Mouse (Mus musculus) hindbrain, embryonic 12.5 days (tissue): Measurements from ENCODE around the gene A730061H03Rik. TPM values are rescaled to one million over a fixed set of nuclear protein-coding genes. Genes with fewer than 3 reads are reported as not detected.

ENCODE experiments used
- ATAC-seq: fragments of 200-750 bp; cut with Nextera tagmentation; 2 replicates; pipeline ENCODE4 v1.8.0; 2017; ENCODE audit warnings: moderate TSS enrichment; ENCODE audit not compliant: low FRiP score
- H3K27ac ChIP-seq: fragments of 300-500 bp; sonication (generic); 2 replicates; pipeline ENCODE4 v1.5.1; 2016; ENCODE audit warnings: mild to moderate bottlenecking
- H3K27me3 ChIP-seq: fragments of 300-500 bp; sonication (generic); 2 replicates; pipeline ENCODE4 v1.6.1; 2016; ENCODE audit warnings: mild to moderate bottlenecking
- H3K36me3 ChIP-seq: fragments of 300-500 bp; sonication (generic); 2 replicates; pipeline ENCODE4 v1.6.1; 2016; ENCODE audit warnings: mild to moderate bottlenecking
- H3K4me1 ChIP-seq: fragments of 300-500 bp; sonication (generic); 2 replicates; pipeline ENCODE4 v1.6.1; 2016
- H3K4me2 ChIP-seq: fragments of 300-500 bp; sonication (generic); replicated peaks from 2 replicates; pipeline ENCODE4 v1.6.1; 2016; ENCODE audit warnings: mild to moderate bottlenecking
- H3K4me3 ChIP-seq: fragments of 300-500 bp; sonication (generic); 2 replicates; pipeline ENCODE4 v1.5.1; 2016; ENCODE audit warnings: mild to moderate bottlenecking
- H3K9ac ChIP-seq: fragments of 300-500 bp; sonication (generic); 2 replicates; pipeline ENCODE4 v1.6.1; 2016; ENCODE audit warnings: mild to moderate bottlenecking, moderate library complexity
- H3K9me3 ChIP-seq: fragments of 300-500 bp; sonication (generic); replicated peaks from 2 replicates; pipeline ENCODE4 v1.6.1; 2016; ENCODE audit warnings: mild to moderate bottlenecking
- WGBS: fragments of 180-500 bp; shearing (Covaris S2); methylation state at CpG from one replicate; pipeline ENCODE4 v1.1.7; 2016; 5-methylcytosine and 5-hydroxymethylcytosine counted together
- polyA plus RNA-seq: library from polyadenylated mRNA; unstranded; fragments of >200 nt; fragmentation: Nextera tagmentation; extraction: Ambion mirVana; gene quantifications from 2 replicates; pipeline ENCODE4 v1.2.1, GENCODE M21; 2016

The A730061H03Rik gene
- polyA plus RNA-seq, 1 experiment from 2014 or later: 0.62 TPM

DNA sequence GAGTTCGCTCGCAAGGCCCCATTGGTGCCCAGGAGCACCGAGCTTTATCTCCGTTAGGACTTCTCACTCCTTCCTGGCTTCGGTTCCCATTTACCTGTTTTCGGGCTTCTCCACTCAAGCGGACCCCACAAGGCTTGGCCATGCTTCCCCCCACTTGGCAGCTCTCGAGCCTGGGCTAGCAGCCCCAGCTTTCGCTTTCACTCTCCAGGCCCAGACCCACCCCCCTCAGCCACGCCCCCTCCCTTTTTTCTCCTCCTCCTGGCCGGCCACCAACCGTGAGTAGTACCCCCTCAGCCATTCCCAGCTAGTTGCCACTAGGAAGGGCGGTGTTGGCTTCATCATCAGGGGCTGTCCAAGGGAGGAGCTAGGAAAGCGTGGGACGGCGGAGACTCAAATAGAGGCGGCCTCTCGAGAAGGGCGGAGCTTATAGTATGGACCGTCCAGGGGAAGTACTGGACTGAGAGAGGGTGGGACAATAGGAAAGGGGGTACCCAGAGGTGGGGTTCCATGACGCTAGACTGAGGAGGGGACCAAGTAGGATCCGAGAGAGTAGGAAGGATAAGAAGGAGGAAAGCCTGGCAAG is 30.6 kb upstream of the A730061H03Rik start, which contains the start of gene Psme2:
Gene Psme2 (minus strand): TSS at position 366 of the 583 bp plus-strand sequence.
- Histone ChIP-seq H3K4me2 (peak within 1 kb of the TSS; percentile 98), H3K9me3 (no peaks in the 10 kb centered on the region), H3K4me3 (peak within 1 kb of the TSS; percentile 91), H3K27ac (peak within 1 kb of the TSS; percentile 95), H3K36me3 (peaks cover 31% of the 10 kb centered on the region), H3K4me1 (peaks cover 27% of the 10 kb centered on the region), H3K27me3 (no peaks in the 10 kb centered on the region), H3K9ac (peak within 1 kb of the TSS; percentile 92)
- ATAC-seq: peak; percentile 97
- under 1% methylated on average over 22 of the region's 22 CpGs for WGBS

DNA sequence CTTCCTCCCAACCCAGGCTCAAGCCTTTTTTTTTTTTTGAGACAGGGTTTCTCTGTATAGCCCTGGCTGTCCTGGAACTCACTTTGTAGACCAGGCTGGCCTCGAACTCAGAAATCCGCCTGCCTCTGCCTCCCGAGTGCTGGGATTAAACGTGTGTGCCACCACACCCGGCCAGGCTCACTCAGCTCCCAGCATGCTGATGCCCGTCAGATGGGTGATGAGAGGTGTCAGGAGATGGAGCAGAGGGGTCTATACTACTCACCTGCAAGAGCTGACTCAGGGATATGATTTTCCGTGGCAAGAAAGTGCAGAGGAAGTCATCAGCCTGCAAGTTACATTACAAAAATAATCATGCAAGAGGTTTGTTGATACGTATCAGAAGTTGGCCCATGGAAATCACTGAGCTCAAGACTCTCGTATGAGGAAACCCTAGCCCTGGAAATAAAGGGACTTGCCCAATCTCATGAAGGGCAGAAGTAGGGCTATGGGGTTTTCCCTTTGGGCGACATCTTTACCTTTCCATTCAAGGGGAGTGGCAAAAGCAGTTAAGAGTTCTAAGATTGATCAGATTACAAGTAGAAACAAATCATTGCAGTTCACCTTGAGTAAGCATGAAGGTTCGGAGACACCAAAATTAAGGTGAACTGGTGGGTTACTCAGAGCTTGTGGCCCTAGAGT is 29.7 kb upstream of the A730061H03Rik start:
- ATAC-seq: no peak
- Histone ChIP-seq H3K4me3 (peak overlapping the region; percentile 91), H3K9me3 (no peaks in the 10 kb centered on the region), H3K9ac (peak overlapping the region; percentile 92), H3K4me1 (peaks cover 29% of the 10 kb centered on the region), H3K27ac (no peak overlapping the region), H3K4me2 (peak overlapping the region; percentile 98), H3K36me3 (peaks cover 21% of the 10 kb centered on the region), H3K27me3 (no peaks in the 10 kb centered on the region)
- 90% methylated on average over 11 of the region's 11 CpGs for WGBS

DNA sequence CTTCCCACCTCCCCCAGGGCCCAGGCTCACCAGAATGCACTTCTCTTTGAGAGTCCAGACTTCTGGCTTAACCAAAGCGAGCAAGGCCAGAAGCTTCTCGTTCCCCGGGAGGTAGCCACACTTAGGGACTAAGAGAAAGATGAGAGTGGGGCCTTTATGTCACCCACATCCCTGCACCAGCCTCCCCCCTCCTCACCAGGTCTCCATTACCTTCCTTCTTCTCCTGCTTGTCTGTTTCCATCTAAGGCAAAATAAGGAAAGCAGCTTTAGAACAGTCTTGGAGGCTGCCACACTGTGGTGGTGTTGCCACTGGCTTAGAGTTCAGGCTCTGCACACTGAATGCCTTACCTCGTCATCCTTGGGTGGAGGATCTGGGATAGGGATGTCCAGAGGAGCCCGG is 29.1 kb upstream of the A730061H03Rik start:
- Histone ChIP-seq H3K4me1 (peaks cover 35% of the 10 kb centered on the region), H3K9ac (no peak overlapping the region), H3K27me3 (peaks cover 3% of the 10 kb centered on the region), H3K4me2 (no peak overlapping the region), H3K4me3 (no peak overlapping the region), H3K27ac (no peak overlapping the region), H3K9me3 (no peaks in the 10 kb centered on the region), H3K36me3 (peaks cover 15% of the 10 kb centered on the region)
- 91% methylated on average over 5 of the region's 5 CpGs for WGBS
- no peak for ATAC-seq

DNA sequence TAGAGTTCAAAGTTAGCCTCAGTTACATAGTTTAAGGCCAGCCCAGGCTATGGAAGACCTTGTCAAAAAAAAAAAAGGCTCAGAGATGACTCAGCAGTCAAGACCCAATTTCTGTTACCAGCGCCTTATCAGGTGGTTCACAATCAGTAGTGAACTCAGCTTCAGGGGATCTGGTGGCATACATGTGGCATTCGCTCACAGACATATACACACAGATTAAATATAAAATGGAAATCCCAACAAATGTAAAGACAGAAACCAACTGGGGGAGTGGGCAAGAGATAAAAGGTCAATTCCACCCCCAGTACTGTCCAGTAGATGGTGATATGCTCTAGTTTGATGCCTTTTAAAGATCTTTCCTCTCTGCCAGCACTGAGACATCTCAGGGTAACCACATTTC is 25.9 kb upstream of the A730061H03Rik start:
- H3K9ac ChIP-seq: no peak overlapping the region
- no peak overlapping the region for H3K4me3 ChIP-seq
- H3K27ac ChIP-seq: no peak overlapping the region
- WGBS: 93% methylated on average over 2 of the region's 2 CpGs
- no peaks in the 10 kb centered on the region for H3K9me3 ChIP-seq
- no peak overlapping the region for H3K4me2 ChIP-seq
- peaks cover 3% of the 10 kb centered on the region for H3K27me3 ChIP-seq
- H3K4me1 ChIP-seq: peaks cover 17% of the 10 kb centered on the region
- H3K36me3 ChIP-seq: peaks cover 21% of the 10 kb centered on the region
- ATAC-seq: no peak

DNA sequence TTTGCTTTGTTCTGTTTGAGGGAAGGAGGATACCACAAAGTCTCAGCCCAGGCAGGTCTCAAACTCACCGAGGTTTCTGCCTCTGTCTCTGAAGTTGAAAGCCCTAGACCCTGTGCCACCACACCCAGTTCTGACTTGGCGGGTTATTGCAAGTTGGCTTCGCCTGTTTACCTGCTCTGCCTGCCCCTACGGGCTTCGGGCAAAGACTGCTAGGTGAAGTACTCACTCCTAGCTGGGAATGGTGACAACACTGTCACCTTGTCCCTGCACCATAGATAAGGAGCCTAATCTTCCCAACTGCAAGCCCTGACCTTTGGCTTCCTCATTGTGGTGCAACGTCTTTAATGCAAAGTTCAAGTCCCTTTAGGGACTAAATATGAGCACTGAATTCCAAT is 25.4 kb upstream of the A730061H03Rik start:
- Histone ChIP-seq H3K4me3 (peak overlapping the region; percentile 43; the same call in 1 of the 2 replicates), H3K9me3 (no peaks in the 10 kb centered on the region), H3K36me3 (peaks cover 27% of the 10 kb centered on the region), H3K4me2 (peak overlapping the region; percentile 75; the same call in 1 of the 2 replicates), H3K27me3 (peaks cover 3% of the 10 kb centered on the region), H3K9ac (no peak overlapping the region), H3K4me1 (peaks cover 17% of the 10 kb centered on the region), H3K27ac (no peak overlapping the region)
- ATAC-seq: no peak
- 58% methylated on average over 6 of the region's 6 CpGs for WGBS

DNA sequence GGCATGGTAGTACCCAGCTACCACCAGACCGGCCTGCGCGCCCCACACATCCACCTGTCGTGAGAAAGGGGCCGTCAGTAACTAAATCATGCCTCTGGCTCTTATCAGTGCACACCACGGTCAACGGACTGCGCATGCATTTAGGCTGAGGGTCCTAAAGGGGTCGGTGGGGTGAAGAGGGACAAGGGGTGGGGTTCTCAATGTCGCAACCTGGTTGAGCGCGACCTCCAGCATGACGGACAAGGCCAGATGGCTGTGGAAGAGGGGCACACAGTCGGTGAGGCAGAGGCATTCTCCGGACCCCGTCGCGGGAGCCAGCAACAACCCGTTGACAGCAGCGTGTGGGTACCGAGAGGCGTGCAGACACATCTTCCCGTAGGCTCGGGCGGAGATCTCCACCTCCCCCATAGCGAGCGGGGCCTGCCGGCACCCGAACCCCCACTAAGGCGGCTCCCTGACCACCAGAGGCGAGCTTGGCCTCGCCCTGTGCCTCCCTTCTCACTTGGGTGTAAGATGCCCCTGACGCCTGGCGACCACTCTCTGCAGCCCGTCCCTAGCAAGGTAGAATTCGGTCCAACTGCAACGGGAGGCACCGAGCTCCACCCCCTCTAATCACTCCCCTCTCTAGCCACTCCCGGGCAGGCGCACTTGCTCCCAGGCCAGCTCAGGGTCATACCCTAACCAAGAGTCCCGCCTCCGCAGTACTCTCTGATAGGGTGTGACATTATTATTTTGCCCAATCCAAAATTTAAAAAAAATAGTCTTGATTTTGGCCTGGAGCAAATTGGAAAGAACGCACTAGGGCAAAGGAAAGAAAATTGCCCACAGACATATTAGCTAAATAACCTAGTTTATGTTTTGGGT is 24.7 kb upstream of the A730061H03Rik start, which contains the start of gene Emc9:
Gene Emc9 (minus strand): TSS at position 601 of the 864 bp plus-strand sequence.
- peaks cover 3% of the 10 kb centered on the region for H3K27me3 ChIP-seq
- H3K4me1 ChIP-seq: peaks cover 11% of the 10 kb centered on the region
- H3K27ac ChIP-seq: no peak within 1 kb of the TSS
- peak; percentile 79 for ATAC-seq
- WGBS: 2% methylated on average over 43 of the region's 43 CpGs
- peaks cover 33% of the 10 kb centered on the region for H3K36me3 ChIP-seq
- H3K9ac ChIP-seq: peak within 1 kb of the TSS; percentile 63
- peak within 1 kb of the TSS; percentile 43 for H3K4me3 ChIP-seq
- peak within 1 kb of the TSS; percentile 75 for H3K4me2 ChIP-seq
- H3K9me3 ChIP-seq: no peaks in the 10 kb centered on the region

DNA sequence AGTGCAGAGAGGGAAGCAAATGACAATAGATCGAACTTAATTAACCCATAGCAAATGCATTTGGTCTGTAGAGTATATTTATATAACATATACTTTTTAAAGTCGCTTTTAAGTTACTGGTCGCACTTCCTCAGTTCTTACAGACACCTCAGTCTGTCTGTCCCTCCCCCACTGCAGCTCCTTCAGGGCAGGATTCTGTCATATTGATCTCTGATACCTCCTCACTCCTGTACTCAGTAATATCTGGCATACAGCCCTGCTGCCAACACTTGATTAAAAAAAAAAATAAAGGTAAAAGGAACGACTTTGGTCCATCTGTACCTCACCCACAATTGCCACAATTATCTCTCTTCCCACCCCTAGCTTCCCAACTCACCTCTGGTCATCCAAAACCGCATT is 24.1 kb upstream of the A730061H03Rik start:
- Histone ChIP-seq H3K27ac (no peak overlapping the region), H3K9me3 (no peaks in the 10 kb centered on the region), H3K4me2 (peak overlapping the region; percentile 75), H3K4me3 (peak overlapping the region; percentile 43), H3K27me3 (peaks cover 3% of the 10 kb centered on the region), H3K9ac (peak overlapping the region; percentile 63; the same call in 1 of the 2 replicates), H3K36me3 (peaks cover 35% of the 10 kb centered on the region), H3K4me1 (peaks cover 9% of the 10 kb centered on the region; the same call in 1 of the 2 replicates)
- ATAC-seq: no peak
- WGBS: 38% methylated on average over 5 of the region's 5 CpGs

DNA sequence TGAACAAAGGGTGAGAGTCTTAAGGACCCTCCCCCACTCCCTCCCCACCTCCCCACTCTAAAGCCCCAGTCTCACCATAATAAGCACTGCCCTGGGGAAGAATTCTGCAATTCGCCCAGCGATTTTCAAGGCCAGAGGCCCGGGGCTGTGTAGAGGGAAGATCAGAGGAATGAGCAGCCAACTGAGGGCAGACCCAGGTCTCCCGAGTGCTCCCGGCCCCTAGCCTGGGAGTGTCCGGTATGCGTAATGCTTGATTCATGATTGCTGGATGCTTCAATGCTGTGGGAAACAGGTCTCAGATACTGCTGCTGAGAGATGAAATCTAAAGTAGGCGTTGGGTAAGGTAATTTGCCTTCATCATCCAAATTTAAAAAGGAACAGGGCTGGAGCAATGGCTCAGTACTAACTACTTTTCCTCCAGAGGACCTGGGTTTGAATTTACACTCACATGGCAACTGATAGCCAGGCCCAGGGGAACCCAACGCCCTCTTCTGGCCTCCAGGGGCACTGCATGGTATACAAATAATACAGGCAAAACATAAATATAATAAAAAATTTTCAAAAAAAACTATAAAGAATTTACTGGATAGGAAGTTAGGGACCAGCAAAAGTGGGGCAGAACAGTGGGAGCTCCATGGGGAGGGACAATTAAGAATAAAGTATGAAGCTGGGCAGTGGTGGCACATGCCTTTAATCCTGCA is 21.9 kb upstream of the A730061H03Rik start:
- WGBS: 78% methylated on average over 9 of the region's 9 CpGs

DNA sequence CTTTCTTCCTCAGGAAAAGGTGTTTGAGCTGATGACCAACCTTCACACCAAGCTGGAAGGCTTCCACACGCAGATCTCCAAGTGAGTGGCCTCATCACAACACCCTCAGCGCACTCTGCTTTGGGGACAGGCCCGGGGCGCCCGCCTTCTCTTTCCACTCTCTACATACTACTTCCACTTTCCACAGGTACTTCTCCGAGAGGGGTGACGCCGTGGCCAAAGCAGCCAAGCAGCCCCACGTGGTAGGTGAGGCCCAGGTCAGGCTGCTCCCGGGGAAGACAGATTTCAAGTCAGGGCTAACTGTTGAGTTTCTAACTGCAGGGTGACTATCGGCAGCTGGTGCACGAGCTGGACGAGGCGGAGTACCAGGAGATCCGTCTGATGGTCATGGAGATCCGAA is 20.5 kb upstream of the A730061H03Rik start:
- WGBS: 95% methylated on average over 16 of the region's 16 CpGs
- H3K36me3 ChIP-seq: peaks cover 20% of the 10 kb centered on the region
- H3K9ac ChIP-seq: no peak overlapping the region
- H3K27me3 ChIP-seq: peaks cover 3% of the 10 kb centered on the region
- no peak overlapping the region for H3K4me3 ChIP-seq
- no peaks in the 10 kb centered on the region for H3K9me3 ChIP-seq
- ATAC-seq: no peak
- H3K4me2 ChIP-seq: no peak overlapping the region
- no peak overlapping the region for H3K27ac ChIP-seq
- peaks cover 19% of the 10 kb centered on the region for H3K4me1 ChIP-seq

More for the DNA sequence above, 21.9 kb upstream of the A730061H03Rik start:
- H3K9ac ChIP-seq: no peak overlapping the region
- H3K27ac ChIP-seq: no peak overlapping the region; the same call in 1 of the 2 replicates
- no peak overlapping the region for H3K4me2 ChIP-seq
- no peaks in the 10 kb centered on the region for H3K9me3 ChIP-seq
- H3K4me3 ChIP-seq: no peak overlapping the region
- H3K4me1 ChIP-seq: peaks cover 19% of the 10 kb centered on the region
- no peak for ATAC-seq
- peaks cover 3% of the 10 kb centered on the region for H3K27me3 ChIP-seq
- peaks cover 24% of the 10 kb centered on the region for H3K36me3 ChIP-seq

DNA sequence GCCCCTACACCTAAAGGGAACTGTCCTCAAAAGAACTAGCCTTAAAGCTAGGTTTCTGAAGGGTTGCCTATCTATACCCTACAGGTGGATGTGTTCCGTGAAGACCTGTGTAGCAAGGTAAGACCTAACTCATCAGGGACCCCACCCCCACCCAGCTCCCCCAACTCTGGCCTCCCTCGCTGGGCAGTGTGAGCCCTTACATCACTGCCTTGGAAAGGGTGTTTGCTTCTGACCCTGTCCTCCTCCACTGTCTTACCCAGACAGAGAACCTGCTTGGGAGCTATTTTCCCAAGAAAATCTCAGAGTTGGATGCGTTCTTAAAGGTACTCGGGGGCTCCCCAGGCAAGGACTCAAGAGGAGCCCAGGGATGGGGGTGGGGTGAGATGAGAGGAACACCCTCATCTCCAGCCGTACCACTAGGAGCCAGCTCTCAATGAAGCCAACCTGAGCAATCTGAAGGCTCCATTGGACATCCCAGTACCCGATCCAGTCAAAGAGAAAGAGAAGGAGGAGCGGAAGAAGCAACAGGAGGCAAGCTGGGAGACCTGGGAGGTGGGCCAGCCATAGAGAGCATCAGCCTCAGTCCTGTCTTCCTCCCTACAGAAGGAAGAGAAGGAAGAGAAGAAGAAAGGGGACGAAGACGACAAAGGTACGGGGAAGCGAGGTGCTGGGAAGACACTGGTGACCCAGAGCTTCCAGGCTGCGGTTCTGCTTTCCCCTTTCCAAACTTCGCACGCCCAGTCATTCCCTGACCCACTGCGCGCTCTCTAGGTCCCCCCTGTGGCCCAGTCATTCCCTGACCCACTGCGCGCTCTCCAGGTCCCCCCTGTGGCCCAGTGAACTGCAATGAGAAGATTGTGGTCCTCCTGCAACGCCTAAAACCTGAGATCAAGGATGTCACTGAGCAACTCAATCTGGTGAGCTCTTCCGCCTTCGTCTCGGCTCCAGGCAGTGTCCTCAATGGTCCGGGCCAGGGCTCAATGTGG is 19.6 kb upstream of the A730061H03Rik start:
- Histone ChIP-seq H3K4me2 (no peak overlapping the region), H3K4me1 (peaks cover 16% of the 10 kb centered on the region), H3K36me3 (peaks cover 20% of the 10 kb centered on the region), H3K4me3 (no peak overlapping the region), H3K27ac (no peak overlapping the region), H3K9ac (no peak overlapping the region), H3K27me3 (peaks cover 3% of the 10 kb centered on the region), H3K9me3 (no peaks in the 10 kb centered on the region)
- WGBS: 86% methylated on average over 23 of the region's 23 CpGs
- ATAC-seq: no peak
